Mouse (Mus musculus): Measurements from ENCODE around the gene Zfp106. TPM values are rescaled to one million over a fixed set of nuclear protein-coding genes. Genes with fewer than 3 reads are reported as not detected.
"Not testable (repeated sequence)": the region's sequence is repeated elsewhere in the genome, so short reads cannot be mapped to it uniquely, and the experiment has no call there.

The Zfp106 gene
- 10 to 100 TPM; 81.7 to 84.5 TPM for total RNA-seq (2021)

DNA sequence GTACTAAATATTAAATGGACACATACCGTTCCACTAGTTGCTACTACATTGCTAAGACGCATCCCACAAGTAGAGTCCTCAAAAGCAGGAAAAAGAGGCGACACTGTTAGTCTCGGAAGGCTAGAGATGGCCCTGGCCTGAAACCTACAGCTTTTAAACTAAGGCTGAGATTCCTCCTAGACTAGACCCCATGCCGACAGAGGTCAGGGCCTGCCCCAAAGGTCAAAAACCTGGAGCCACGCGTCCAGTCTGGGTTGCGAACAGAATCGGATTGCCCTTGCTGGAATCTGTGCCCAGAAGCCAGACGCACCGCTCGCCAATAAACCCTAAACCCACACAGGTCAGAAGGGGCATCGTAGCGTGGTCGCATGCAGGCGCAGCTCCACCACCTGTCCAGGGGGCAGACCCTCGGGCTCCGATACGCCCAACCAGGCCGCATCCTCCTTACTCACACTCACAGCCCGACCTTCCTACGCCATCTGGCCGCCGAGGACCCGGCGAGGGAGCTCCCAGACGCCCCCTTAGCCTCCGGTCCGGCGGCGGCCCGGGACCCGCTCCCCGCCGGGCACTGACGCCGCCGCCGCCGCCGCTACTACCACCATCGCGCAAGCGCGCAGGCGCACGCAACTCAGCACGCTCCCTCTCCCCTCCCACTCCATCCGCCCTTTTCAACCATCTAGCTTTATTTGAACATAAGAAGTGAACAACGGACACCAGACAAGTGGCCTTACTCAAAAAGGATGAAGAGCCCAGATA is at the start of gene Zfp106:
Zfp106 (minus strand) TSS at position 609 of the 756 bp plus-strand sequence.
- peak; percentile 89 for DNase-seq
- intact Hi-C loops (cut with DNase I) = no loop called here

DNA sequence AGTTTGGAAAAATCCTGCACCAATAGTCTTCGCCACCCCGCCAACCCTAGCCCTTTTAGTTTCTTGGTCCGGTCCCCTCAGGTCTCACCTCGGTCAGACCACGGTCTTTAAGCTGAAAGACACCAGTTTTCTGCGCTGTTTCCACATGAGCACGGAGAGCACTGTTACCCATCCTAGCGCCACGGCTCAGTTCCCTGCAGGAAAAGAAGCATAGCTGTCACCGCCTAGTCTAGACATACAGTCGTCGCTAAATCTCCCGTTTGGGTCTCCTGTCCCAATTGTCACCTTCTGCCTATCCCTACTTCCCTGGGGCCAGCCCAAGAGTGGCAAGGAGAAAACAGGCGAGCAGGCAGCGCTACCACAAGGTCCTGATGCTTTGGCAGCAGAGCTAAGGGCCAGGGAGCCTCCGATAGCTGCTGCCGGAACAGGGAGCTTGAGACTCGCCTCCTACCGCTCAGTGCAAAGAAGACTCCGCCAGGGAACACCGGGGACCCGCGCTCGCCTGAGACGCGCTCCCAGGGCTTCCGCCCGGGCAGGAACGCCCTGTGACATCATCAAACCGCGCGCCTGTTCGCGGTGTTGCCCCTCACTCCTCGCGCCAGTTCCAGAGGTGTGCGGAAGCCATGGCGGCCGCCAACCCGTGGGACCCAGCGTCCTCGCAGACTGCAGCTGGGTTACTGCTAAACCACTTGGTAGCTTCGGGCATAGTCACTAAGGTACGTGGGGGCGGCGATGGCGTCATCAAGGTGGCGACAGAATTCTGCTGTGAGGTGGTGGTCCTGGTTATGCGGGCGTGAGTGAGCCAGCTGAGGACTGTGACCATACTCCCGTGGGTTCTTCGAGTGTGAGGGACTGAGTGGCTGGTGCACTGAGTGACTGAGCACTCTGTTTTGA is 45.4 kb upstream of the Zfp106 start, which contains the start of the genes Haus2 and Lrrc57:
Haus2 (plus strand) TSS at position 554 of the 894 bp plus-strand sequence.
Lrrc57 (minus strand) TSS at position 691 of the 894 bp plus-strand sequence.
- DNase-seq = peak; percentile 92
- intact Hi-C loops (cut with DNase I) = no loop called here

DNA sequence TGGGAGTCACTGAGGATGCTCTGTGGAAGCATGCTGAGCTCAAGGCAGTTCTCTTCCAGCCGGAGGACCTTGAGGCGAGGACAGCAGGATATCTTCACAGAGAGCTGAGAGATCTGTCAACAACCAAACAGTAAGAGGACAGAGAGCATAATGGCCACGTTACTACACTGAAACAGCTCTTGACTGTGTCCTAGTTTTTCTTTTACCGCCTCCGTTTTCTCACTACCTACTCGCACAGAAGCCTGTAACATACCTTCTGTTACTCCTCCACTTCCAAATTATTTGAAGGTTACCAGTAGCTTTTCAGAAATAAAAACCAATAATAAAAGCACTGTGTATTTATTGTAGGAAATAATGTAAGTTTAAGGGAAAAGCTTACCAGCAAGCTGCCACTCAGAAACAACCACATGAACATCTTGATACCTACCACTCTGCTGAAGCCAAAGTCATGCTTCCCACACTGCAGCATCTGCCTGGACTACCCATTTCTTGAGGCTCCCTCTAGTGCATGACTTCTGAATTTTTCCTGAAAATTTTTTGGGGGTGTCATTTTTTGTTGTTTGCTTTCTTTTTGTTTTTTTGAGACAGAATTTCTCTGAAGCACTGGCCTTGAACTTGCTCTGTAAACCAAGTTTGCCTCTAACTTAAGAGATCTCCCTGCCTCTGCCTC is 42.5 kb upstream of the Zfp106 start:
- intact Hi-C loops (cut with DNase I) = no loop called here
- DNase-seq = no peak

DNA sequence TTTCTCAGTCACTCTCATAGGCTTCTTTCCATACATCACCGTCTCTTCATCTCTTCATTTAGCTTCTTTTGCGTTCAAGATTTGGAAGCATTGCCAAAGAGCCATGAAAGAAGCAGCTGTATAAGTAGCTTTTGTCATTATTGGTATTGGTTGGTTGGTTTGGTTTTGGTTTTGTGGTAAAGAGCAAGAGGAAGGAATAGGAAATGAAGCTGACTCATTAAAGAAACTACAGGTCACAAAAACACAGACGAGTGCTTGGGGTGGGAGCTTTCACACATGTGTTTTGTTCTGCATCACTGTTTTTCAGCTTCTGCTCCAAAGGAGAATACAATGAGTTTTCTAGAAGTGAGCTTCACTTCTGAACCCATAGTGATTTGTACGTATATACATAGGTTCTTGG is 35.9 kb upstream of the Zfp106 start:
- intact Hi-C loops (cut with DNase I) = no loop called here
- no peak for DNase-seq

DNA sequence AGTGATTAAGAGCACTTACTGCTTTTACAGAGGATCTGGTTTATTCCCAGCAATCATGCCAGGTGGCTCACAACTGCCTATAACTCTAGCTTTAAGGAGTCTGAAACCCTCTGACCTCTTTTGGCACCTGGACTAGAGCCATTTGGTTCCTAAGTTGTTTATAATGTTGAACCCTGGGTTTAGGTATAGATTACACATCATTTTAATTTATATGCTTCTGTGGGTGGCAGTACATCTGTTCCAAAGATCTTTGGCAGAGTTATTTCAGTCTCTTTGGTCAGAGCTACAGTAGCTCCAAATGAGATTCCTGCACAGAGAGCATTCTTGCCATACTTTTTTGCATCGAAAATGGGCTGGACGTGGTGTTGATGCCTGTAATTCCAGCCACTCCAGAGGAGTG is 34.1 kb upstream of the Zfp106 start:
- intact Hi-C loops (cut with DNase I) = no loop called here
- DNase-seq = no peak

DNA sequence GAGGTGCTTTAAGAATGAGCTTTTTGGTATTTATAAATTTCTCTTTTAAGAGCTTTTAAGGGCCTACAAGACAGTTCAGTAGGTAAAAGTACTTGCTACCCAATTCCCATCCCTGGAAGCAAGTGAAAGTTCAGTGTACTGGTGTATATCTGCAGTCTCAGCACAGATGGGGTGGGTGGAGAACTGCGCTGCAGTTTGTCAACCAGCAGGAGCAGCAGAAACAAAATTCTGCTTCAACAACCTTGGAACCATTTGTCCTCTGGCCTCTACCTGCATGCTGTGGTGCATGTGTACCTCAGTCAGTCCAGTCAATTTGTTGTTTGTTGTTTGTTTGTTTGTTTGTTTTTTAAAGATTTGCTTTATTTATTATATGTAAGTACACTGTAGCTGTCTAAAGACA is 28.6 kb upstream of the Zfp106 start:
- DNase-seq = no peak
- intact Hi-C loops (cut with DNase I) = no loop called here

DNA sequence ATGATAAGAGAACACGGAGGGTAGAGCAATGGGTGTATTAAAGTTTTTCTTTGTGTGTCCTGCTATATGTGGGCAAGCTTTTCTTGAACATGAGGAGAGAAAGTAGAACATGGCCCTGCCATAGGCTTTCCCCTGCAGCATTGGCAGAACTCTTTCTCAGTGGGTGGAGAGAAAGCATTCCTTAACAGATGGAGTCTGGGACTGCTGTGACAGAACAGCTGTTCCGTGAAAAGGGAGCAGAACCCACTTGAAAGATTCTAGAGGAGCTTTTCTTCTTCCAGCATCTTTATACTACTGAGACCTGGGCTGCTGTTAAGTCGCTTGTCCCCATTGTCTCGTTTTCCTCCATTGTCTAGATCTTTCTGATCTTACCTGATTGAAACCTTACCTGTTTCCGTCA is 26.1 kb upstream of the Zfp106 start:
- intact Hi-C loops (cut with DNase I) = no loop called here

DNA sequence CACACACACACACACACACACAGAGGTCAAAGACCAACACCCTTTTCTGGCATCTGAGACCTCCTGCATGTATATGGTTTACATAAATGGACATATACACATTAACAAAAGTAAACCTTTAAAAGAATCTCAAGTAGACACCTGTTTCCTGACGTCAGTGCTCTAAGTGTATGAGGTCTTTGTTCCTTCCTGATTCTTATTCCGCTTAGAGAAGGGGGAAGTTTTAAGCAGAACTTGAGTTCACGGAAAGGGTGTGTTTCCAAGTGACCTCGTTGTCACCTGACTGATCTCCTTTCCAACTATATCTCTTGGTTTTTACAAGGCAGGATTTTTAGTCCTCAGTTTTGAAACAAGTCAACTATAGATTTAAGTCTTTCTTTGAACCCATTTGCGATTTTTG is 14.6 kb upstream of the Zfp106 start:
- intact Hi-C loops (cut with DNase I) = no loop called here
- no peak for DNase-seq

More for the DNA sequence above, 26.1 kb upstream of the Zfp106 start:
- DNase-seq = no peak

DNA sequence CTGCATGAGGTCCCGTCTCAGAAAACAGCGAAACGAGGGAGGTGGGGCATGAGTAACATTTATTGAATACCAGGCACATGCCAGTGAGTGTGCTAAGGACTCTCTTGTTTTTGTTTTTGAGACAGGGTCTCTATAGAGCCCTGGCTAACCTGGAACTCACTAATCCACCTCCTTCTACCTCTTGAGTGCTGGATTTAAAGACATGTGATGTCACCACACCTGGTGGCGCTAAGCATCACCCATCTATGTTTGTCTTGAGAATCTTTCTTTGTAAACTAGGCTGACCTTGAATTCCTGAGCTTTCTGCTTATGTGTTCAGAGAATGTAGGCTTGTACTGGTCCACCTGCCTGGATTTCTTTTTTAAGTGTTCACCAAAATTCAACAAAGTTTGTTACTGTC is 14.2 kb upstream of the Zfp106 start:
- no peak for DNase-seq
- intact Hi-C loops (cut with DNase I) = no loop called here

DNA sequence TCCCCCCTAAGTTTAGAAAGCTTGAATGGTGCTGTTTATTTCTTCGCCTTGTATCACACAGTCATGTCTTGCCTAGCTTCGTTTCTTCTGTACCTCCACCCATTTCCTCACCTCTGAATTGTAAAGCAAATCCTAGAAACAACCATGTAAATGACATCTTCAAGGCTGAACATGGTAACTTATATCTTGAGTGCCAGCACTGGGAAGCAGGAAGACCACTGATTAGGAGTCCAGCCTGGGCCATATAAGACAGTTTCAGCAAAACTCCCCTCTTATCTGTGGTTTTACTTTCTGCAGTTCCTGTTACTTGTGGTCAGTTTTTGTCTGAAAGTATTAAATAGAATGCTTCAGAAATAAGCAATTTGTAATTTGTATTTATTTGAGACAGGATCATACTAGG is 12.3 kb upstream of the Zfp106 start:
- intact Hi-C loops (cut with DNase I) = no loop called here
- no peak for DNase-seq

DNA sequence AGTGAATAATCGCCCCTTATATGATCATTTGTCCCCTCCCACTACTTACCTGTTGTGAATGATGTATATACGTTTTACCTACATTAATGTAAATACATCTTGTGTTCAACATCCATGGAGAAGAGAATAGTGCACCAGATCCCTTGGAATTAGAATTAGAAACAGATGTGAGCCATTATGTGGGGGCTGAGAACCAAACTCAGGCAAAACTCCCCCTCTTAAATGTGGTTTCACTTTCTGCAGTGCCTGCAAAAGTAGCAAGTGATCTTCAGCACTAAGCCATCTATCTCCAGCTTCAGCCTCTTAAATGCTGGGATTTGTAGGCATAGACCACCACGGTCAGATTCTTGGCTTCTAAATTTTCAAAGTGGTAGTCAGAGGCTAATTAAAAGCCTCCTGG is 11.5 kb upstream of the Zfp106 start:
- intact Hi-C loops (cut with DNase I) = no loop called here
- DNase-seq = no peak

DNA sequence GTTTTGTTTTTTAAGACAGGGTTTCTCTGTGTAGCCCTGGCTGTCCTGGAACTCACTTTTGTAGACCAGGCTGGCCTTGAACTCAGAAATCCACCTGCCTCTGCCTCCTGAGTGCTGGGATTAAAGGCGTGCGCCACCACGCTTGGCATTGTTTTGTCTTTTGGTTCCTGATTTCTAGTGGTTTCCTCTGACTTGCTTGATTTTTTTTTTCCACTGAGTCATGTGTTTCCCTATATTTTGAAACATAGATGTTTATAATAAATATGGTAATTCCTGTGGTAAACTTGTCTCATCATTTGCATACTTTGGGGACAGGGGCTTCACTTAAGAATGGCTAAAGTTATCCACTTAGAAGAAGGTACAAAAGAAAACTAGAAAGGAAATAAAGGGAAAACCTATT is 8.5 kb upstream of the Zfp106 start:
- DNase-seq; intact Hi-C loops (cut with DNase I): not testable (repeated sequence)

DNA sequence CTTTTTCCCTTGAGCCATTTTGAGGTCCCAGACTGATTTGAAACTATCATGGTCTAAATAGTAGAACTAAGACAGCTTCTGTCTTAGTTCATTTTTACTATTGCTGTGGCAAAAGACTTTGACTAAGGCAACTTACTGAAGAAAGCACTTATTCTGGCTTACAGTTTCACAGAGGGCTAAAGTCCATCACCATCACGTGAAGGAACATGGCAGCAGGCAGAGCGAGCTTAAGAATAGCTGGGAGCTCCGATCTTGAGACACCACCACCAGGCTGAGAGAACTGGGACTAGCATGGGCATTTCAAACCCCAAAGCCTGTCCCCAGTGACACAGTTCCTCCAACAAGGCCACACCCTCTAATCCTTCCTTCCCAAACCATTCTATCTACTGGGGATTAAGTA is 7.4 kb upstream of the Zfp106 start:
- intact Hi-C loops (cut with DNase I) = no loop called here
- no peak for DNase-seq

DNA sequence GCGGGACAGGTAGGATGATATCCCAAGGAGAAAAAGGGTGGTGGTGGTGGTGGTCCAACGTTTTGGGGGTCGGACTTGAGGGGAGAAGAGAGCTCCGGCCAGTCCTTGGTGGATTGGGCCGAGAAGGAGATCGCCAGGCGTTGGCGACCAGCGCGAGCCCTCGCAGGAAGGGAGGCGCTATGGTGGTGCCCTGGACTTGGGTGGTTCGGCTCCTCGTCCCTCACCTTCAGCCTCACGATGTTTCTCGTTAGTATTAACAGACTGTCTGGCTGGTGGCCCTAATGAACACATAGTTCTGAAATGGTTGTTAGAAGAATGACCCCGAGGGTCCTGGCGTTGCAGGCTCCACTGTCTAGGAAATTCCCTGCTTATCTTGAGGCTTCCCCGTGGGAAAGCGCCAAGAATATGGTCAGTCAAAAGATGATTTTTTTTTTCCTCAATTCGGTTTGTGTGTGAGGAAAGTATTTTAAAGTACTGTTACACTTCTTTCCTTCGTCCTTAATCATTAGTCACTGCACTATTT is 4.2 kb upstream of the Zfp106 start:
- DNase-seq = no peak
- intact Hi-C loops (cut with DNase I) = no loop called here

DNA sequence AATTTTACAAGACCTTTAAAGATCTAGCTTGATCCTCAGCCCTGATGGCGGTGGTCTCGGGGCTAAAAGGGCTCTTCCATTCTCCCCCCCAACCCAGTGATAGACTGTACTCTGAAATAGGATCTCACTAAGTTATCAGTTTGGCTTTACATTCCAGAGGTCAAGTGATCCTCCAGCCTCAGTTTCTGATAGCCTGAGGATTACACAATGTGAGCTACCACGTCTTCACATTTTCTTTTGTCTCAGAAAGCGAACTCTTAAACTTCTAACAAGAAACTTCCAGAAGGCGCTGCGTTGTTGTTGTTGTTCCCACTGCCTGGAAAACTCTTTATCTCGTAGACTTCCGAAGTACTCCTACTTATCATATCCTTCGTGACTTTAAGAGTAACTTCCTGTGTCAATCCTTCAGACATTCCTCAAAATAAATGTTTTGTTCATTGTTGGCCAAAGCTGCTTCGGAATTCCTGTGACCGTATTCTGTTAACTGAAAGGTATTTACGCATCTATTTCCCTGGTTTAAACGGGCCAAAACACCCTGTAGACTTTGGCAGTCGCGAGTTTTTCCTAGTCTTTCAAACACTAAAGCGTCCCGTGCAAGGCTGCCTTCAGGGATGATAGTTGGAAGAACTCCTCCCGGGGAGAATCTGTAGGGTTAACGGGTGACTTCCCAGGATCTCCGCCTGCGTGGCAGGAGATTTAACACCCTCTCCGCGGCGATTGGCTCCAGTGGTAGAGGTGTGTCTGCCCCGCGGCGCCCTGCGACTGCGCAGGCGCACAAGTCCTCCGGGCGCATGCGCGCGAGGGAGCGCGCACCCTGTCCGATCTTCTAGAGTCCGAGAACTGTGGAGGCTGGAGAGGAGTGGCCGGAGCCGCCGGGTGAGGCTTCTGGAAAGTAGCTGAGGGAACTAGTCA is 3.5 kb upstream of the Zfp106 start, which contains the start of gene Snap23:
Snap23 (plus strand) TSS at position 786 of the 912 bp plus-strand sequence.
- peak; percentile 93 for DNase-seq
- intact Hi-C loops (cut with DNase I) = no loop called here

DNA sequence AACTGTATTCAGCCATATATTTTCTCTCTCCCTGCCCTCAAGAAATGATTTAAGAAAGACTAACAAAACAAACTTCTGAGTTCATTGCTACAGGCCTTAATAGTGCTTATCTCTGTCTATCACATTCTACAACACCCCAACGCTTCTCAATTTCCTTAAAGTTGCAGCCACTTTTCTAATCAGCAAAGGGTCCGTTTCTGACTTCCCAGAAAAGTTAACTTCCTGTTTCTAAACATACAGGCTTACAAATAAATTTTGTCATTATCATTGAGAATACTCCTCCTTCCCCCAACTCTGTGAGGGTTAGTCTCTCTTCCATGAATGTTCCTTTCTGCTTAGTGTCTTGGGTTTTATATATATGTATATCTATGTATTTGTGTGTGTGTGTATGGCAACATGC is 1.7 kb upstream of the Zfp106 start:
- no peak for DNase-seq
- intact Hi-C loops (cut with DNase I) = no loop called here

DNA sequence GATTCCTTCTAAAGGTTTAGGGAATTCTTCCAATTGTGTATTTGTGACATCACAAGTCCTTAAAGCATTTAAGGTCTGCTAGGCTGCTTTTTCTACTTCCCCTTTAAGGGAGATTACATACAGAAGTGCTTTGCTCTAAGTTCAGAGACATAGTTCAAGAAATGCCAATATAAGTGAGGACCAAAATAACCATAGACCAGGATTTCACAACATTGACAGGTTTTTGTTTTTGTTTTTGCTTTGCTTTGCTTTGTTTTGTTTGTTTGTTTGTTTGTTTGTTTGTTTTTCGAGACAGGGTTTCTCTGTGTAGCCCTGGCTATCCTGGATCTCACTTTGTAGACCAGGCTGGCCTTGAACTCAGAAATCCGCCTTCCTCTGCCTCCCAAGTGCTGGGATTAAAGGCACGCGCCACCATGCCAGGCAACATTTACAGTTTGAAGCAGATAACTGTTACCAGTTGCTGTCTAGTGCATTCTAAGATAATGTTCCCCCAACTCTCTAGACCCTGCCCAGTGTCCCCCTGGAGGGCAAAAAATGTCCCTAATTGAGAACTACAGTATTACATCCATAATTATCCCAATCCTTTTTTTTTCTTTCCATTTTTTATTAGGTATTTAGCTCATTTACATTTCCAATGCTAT is 1.0 kb upstream of the Zfp106 start:
- intact Hi-C loops (cut with DNase I); DNase-seq: not testable (repeated sequence)

DNA sequence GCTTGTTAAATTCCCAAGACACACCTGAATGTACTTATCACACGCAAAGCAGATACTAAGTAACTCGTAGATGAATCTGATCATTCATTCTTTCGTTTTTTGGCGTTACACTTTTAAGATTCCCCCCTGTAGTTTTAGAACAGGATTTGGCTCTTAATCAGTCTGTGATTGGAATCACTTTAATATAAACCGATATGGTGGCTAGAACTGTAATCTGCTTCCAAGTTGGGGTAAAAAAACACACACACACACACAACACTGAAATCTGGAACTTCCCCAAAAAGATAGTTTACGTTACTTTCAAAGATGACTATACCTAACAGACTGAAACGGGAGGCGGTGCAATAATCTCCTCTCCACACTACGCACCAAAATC is 796 bp downstream of the Zfp106 start:
- no peak for DNase-seq
- intact Hi-C loops (cut with DNase I) = no loop called here

DNA sequence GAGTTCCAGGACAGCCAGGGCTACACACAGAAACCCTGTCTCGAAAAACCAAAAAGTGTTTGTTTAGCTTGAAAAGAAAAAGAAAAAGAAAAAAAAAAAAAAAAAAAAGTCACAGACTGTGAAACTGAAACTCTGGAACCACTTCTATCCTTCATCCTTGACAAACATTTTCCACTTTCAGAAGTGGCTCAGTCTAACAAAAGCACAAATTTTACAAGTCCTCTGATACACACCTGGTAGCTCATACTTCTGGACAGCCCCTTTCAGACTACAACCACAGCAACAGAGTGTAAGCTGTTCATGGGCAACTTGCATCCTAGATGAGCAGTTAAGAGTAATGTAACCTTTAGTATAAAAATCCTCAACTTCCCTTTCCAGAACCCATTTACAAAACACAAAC is 2.1 kb downstream of the Zfp106 start:
- no peak for DNase-seq
- intact Hi-C loops (cut with DNase I) = no loop called here

Data from left cerebral cortex, postnatal 4 days (tissue).